Mouse (Mus musculus) left cerebral cortex, adult 18-20 months (tissue): ENCODE data around the gene Astl. TPM values are rescaled to one million over a fixed set of nuclear protein-coding genes. Genes with fewer than 3 reads are reported as not detected.
"Not testable (repeated sequence)": the region's sequence is repeated elsewhere in the genome, so short reads cannot be mapped to it uniquely, and the experiment has no call there.

Source experiments
- DNase-seq, 2 experiments: peaks; one replicate each; pipeline ENCODE4 v3.0.0; 2021 to 2022; ENCODE audit warnings: low spot score in 2 of 2, mixed read lengths in 1 of 2
- long read RNA-seq, 2 experiments: library from polyadenylated mRNA; stranded (forward); transcript quantifications; one replicate each; pipeline ENCODE4 v2.0.0; 2021
- total RNA-seq, 2 experiments: library from RNA; stranded (reverse); gene quantifications; 2 replicates each; pipeline ENCODE4 v1.2.3; 2021

Astl gene
- total RNA-seq = not detected
- long read RNA-seq, experiment 1 = 0 reads
- long read RNA-seq, experiment 2 = 0 reads

DNA sequence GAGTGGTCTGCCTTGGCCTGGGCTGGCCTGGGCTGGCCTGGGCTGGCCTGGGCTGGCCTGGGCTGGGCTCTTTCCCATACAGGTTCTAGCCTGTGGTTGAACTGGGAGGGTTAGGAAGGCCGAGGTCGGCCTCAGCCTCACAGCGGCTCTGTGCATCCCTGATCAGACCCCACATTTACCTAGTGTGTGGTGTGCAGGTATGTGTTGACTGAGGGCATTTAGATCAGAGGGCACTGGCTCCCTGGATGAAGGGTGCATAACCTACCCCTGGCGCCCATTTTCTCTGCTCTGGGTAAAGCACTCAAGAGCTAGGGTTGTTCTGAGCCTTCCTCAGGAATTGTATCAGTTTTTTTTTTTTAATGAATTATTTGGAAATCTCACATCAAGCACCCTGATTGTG, at the start of gene Astl:
TSS of gene Astl (plus strand) at position 224 of the 400 bp plus-strand sequence.
- DNase-seq = no peak

DNA sequence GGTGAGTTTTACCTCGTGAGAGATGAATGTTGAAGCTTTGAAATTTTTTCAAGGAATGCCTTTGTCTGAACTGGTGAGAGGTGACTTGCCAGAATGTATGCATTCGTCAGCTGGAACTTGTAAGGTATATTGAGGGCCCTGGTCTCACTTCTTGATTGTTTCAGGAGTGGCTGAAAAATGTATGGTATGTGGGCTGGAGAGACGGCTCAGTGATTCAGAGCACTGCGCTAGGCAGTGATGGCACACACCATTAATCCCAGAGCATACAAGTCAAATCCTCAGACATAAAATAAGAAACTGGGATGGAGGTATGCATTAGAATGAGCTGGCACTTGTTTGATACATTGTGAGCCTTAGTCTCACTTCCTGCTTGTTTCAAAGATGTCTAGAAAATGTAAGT, 46.2 kb upstream of the Astl start:
- DNase-seq = no peak

DNA sequence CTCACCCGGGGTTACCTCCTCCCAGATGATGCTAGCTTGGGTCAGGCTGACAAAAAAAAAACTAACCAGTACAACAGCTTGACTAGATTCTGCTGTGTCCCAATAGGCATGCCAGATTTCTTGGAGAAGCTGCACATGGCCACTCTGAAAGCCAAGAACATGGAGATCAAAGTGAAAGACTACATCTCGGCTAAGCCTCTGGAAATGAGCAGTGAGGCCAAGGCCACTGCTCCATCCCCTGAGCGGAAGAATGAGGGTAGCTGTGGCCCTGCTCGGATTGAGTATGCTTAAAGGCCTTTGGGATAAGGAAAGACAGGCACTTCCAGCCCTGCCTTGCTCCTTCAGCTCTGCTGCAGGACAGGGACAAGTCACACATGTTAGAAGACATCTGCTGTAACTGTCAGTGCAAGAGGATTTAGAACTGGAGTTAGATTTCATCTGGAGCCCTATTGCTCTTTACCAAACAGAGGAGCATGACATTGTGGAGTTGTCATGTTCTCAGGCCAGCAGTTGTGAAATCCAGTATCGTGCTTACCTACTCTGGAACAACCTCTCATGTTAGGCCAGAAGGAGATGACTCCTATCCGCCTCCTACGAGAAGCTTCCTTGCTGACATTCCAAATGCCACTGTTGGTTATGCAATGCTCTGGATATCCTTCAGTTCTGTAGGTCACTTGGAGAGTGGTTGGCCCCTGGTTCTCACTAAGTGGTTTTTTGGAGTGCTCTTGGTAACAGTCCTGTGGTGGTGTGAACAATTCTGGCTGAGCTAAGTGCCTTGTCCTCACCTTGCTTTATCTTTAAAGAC, 41.2 kb upstream of the Astl start:
- DNase-seq = no peak

DNA sequence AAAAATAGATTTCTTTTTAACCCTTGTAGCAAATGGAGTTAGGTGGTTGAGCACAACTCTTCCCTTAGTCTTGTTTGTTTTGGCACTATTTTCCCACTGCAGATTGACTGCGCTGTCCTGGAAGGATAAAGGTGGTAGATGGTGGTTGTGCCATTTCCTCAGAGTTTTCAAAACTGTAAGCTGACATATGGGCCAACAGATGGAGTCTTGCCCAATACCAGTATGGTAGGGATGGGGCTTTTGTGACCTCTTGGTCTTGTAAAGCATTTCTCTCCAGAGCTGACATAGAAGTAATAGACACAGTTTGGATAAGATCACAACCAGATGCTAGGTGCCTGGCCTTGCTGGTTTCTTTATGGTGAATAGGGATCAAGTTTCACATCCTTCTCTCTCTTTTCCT, 40.4 kb upstream of the Astl start:
- DNase-seq = no peak

DNA sequence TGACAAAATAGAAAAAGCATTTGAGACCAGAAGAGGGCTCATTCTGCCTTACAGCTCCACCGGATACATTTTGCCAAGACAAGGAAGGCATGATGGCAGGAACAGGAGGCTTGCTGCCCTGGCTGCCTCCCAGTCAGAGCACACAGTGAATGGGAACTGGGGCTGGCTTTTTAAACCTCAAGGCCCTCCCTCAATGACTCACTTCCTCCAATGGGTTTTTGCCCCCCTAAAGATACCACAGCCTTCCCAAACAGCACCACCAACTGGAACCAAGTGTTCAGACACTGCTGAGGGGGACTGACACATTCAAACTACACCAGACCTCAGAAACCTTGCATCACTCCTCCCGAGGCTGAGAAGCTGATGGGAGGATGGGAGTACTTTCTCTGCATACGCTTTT, 37.7 kb upstream of the Astl start:
- no peak for DNase-seq

DNA sequence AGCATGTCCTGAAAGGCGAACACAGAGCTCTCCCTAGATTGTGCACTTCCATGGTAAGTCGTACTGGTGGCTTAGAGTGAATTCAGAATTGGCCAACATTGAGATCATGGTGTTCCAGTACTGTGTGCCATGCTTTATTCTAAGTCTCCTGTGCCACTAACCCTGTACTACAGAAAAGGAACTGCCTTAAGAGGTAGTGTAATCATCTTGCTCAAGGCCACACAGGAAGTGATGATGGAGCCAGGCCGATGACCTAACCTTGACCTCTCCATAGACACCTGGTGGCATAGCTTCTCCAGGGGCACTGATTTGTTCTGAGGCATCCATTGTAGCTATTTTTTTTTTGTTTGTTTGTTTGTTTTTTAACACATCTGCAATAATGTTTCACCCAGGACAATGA, 36.6 kb upstream of the Astl start:
- no peak for DNase-seq

DNA sequence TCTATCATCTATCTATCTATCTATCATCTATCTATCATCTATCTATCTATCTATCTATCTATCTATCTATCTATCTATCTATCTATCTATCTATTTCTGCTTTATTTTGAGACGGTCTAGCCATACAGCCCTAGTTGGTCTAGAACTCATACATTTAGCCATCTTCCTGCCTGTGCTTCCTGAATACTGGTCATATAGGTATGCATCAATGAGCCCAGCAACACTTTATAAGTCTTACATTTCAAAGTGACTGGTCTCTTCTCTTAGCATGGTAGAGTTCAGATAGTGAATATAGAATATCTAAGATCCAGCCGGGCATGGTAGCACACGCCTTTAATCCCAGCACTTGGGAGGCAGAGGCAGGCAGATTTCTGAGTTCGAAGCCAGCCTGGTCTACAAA, 34.2 kb upstream of the Astl start:
- not testable (repeated sequence) for DNase-seq

DNA sequence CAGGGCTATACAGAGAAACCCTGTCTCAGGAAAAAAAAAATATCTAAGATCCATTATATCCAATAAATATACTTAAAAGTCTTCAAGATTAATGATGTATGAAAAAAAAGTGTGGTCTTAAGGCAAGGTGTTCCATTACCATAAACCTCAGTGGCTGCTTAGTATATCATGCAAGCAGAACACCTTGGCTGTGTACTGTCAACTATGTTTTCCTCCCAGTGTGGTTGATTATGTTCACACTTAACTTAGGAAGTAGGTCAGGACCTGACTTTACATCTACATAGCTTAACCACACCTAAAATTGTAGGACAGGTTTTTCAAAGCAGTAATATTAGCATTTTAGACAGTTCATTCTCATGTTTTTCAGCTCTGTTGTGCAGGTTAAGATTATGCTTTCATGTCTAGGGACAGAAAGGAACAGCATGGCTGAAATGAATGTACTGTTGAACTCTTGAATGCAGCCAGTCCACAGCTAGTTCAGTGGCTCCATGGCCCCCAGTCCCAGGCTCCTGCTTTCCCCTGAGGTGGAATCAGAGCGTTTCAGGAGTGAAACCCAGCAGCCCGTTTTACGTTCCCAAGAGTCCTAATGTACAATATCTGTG, 33.7 kb upstream of the Astl start:
- DNase-seq = no peak

DNA sequence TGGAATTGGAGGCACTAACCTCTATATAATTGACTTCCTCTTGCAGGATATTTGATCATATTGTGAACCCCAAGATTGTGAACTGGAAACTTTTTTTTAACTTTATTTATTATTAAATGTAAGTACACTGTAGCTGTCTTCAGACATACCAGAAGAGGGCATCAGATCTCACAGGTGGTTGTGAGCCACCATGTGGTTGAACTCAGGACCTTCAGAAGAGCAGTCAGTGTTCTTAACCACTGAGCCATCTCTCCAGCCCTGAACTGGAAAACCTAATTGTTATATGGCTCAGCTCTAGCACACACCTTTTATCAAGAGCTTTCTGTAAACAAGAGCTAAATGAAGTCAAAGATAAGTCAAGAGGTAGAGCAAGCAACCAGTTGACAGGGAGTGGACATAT, 32.3 kb upstream of the Astl start:
- DNase-seq = no peak

DNA sequence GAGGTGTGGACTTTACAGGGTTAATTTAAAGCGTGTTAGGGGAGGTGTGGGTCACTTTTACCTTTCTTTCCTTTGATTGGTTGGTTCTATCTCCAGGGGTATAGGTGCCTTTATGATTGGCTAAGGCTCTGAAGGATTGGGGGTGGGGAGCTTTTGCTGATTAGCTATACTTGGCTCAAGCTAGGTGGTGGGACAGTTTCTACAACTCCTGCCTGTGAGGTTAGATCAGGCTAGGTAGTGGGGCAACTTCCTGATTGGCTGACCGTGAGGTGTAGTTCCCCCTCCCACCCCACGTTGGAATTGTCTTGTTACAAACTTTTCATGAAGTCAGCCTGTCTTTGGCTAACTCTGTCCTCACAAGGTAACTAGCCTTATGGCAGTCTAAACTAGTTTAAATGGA, 31.3 kb upstream of the Astl start:
- no peak for DNase-seq

DNA sequence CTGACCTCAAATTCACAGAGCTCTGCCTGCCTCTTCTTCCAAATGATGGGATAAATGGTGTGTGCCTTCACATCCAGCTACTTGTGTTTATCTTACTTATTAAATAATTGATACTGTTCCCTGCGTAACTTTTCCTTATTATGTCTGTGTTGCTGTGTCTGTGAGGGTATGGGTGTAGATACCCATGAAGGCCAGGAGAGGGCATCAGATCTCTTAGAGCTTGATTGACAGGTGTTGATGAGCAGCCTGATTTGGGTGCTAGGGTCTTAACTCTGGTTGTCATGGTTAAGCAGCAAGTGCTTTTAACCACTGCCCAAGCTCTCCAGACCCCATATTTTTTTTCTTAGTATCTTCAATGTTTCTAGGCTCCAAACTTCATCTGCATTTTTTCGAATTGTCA, 29.8 kb upstream of the Astl start:
- no peak for DNase-seq

DNA sequence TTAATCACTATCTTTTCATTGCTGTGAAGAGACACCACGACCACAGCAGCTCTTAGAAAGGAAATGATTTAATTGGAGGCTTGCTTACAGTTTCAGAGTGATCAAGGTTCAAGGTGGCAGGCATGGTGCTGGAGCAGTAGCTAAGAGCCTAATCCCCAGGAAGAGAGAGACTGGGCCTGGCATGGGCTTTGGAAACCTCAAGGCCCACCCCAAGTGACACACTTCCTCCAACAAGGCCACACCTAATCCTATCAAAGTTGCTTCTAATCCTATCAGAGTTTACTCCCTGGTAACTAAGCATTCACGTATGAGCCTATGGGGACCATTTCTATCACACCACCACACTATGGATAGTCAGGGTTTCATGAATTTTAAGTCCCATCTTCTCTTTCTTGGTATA, 28.2 kb upstream of the Astl start:
- no peak for DNase-seq

DNA sequence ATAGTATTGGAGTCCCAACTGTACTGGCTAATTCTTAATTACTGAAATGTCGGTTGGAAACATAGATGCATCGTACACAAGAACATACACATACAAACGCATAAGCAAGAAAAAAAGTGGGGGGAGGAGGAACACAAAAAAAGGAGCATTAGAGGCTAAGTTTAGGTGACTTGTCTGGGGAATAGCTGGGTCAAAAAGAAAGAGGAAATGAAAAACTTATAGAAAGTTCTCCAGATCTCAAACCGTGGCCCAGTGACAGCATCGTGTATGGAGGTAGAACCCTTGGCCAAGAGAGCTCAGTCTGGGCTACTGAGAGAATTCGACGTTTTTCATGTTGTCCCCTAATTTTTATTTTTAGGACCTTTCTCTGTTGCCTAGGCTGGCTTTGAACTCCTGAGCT, 27.8 kb upstream of the Astl start:
- DNase-seq = no peak

DNA sequence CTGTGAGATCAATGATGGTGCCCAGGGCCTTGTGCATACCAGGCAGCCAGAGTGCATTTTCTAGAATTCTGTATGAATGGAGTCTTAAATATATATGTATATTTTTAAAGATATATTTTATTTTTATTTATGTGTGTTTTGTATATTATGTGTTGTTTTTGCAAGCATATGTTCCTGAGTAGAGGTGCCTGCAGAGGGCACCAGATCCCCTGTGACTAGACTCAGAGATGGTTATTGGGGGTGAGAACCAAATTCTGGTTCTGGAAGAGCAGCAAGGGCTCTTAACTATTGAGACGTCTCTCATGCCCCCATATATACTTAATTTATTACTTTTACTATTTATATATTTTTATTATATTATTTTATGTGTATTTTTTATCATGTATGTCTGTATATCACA, 27.2 kb upstream of the Astl start:
- DNase-seq = no peak

DNA sequence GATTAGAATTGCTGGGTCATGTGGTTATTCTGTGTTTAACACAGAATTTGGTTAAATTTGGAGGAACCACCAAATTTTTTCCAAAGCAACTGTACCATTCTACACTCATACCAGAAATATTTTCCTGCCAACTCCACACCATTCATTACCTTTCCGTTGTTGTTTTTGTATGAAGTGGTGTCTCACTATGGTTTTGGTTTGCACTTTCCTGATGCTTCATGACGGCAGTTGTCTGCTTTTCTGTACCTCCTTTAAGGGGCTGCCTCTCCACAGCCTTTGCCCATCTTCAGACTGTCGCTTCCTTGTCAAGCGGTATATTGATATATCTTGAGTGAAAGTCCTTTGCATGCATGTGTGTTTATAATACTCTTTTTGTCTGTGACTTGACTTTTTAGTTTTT, 25.6 kb upstream of the Astl start:
- DNase-seq = no peak

DNA sequence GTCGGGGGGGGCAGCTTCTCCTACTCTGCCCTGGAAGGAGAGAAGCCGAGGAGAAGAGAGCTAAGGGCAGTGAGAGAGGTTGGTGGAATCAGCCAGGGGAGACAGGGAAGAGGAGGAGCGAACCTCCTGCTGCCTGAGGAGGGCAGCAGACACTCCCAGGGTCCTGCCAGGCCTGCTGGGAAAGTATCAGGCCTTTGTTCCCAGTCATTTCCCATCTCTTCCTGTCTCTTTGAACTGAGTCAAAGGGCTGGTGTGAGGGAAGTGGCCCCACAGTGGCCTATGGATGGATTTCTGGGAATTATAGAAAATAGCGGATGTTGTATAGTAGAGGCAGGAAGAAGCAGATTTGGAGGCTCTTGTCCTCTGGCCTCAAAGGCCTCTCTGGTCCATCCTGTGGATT, 24.6 kb upstream of the Astl start:
- DNase-seq = no peak

DNA sequence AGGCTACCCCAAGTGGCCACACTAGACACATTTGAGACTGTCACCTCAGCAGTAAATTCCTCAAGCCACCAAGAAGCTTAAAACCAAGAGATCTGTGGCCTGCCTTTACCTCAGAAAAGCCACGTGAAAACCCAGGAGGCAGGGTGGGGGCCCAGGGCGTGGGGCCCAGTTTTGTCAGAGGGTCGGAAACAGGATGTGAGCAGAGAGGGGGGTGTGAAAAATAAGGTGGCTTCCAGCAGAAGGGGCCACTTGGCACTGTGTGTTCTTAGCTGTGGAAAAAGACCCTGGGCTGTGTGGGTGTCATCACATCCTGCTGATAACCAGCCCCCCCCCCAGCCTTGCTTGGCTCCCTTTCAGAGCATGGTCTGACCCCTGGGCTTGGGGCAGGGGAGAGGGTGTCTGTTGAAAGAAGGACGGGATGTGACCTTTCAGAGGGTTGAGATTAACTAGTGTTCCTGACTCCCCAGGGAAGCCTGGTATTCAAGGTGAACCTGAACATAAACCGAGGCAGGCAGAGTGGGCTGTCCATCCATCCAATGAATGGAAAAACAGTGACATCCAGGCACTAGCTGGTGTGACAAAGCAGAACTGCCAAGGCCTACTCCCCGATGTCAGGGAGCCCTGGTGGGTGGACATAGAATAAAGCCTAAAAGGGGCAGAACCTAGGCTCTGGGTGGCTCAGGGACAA, 23.8 kb upstream of the Astl start:
- no peak for DNase-seq

DNA sequence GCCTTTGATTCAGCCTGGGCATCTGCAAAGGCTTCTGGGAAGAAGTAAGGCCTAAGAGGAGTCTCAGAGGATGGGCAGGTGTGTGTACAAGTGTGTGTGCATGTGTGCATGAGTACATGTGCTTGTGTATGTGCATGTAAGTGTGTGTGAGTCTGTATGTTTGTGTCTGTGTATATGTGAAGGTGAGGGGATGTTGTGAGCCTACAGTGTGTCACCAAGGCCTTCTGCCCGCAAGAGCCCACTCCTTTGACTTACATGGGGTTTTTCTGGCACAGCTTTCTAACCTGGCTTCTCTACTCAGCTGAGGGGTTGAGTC, 23.3 kb upstream of the Astl start:
- DNase-seq = no peak

DNA sequence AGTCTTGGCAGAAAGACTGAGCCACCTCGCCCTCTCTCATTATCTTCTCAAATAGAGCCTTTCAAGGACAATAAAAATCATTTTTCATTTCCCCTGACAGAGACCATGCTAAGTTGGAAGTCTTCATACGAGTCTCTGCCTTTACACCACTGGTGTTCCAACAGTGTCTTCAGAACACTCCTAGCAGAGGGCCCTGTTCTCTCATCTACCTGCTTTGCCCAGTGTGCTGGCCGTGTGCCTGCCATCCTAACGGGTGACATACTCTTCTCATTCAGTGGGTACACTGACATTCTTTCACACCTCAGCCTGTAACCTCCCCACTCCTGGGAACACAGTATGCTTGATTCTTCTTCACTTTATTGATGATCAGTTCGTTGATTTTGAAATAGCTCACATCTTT, 22.0 kb upstream of the Astl start:
- DNase-seq = no peak

DNA sequence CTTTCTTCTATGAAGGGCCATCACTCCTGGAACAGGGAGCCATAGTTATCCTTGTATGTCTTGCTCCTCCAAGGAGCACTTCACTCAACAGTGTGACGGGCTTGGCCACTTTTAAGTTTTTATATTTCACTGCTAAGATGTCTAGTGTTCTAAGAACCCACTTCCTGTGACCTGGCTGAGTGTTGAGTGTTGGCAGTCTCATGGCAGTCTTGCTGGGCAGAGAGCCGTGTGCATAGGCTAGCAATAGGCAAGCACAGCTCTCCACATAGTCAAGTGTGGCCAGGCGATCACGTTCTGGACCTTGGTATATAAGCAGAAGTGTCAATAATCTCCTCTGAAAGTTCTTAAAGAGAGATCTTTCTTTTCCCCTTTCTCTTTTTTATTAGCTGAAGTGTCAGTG, 20.3 kb upstream of the Astl start:
- no peak for DNase-seq

DNA sequence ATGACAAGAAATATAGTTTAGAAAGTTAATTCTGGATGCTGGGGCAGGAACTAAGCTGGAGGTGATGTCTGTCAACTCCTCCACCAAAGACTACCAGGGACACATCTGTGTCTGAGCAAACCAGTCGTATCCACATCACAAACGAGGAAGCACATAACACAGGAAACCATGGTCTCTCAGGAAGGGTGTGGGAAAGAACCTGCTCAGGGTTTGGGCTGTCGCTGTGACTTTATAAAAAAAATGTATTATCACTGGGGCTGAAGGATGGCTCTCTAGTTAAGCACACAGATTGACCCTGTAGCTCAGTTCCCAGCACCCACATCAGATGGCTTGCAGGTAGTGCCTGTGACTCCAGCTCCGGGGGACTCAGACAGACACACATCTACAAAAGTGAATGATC, 19.4 kb upstream of the Astl start:
- no peak for DNase-seq

DNA sequence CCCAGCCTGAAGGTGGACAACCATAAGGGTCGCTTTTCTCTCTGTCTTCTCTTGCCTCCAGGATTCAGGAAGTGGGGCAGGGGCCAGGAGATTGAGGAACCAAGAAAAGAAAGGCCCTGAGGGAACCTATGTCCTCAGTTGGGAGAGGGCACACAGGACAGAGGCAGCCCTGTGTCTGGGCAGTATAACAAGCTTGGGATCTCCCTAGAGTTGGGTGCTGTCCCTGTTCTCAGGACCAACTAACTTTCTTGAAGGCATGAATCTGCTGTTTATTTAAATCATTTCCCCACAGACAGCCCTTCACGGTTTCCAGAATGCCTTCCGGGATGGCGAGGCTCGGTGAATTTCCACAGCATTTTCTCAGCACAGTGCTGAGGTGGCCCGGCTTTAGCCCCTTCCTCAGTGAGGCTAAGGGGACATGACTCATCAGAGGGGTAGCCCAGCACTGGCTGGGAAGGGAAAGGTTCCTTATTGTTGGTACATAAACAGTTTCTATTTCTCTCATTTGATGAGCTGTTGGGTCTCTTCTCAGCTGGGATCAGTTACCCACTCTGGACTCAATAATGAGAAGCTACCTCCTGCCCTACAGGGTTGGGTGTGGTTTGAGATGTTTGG, 15.7 kb upstream of the Astl start:
- no peak for DNase-seq
